Mouse (Mus musculus): ENCODE measurements around the gene Sdk2. TPM values are rescaled to one million over a fixed set of nuclear protein-coding genes. Genes with fewer than 3 reads are reported as not detected.

Sdk2 gene
- polyA plus RNA-seq, 1 experiment from 2014 or later = 4.2 TPM

DNA sequence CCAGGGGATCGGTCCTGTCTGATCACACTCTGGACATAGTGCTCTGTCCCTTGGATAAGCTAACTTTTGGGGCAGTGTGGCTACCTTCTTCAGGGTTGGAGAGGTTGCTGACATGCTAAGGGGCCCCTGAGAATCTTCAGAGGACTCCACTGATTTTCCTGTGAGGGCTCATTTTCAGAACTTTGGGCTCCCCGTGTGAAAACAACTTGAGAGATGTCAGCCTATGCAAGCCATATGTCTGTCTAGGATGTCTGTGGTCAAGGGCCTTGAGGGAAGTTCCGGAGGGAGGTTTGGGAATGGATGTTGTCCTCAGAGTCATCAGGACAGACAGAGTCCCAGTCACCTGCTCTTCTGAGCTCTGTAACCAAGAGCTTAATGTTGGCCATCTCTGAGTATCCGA, 280.5 kb downstream of the Sdk2 start:
- ATAC-seq (ENCODE audit: low FRiP score, low TSS enrichment) = no peak; the same call in 1 of the 2 replicates
- Histone ChIP-seq H3K4me1 (ENCODE audit: control insufficient read depth, insufficient read depth, low read length) (peaks cover 49% of the 10 kb centered on the region), H3K4me2 (replicated peaks; ENCODE audit: low read depth, low read length) (peak overlapping the region; percentile 48), H3K27ac (ENCODE audit: low read depth, low read length) (peak overlapping the region; percentile 99), H3K9ac (ENCODE audit: low read depth, low read length) (peak overlapping the region; percentile 52; the same call in 1 of the 2 replicates), H3K36me3 (ENCODE audit: control insufficient read depth, insufficient read depth, low read length) (no peaks in the 10 kb centered on the region), H3K9me3 (ENCODE audit: control insufficient read depth, low read length) (no peaks in the 10 kb centered on the region), H3K4me3 (ENCODE audit: low read length) (peak overlapping the region; percentile 25; the same call in 1 of the 2 replicates), H3K27me3 (ENCODE audit: control insufficient read depth, insufficient read depth, low read length) (no peaks in the 10 kb centered on the region)
- 44% methylated on average over 4 of the region's 4 CpGs for WGBS

DNA sequence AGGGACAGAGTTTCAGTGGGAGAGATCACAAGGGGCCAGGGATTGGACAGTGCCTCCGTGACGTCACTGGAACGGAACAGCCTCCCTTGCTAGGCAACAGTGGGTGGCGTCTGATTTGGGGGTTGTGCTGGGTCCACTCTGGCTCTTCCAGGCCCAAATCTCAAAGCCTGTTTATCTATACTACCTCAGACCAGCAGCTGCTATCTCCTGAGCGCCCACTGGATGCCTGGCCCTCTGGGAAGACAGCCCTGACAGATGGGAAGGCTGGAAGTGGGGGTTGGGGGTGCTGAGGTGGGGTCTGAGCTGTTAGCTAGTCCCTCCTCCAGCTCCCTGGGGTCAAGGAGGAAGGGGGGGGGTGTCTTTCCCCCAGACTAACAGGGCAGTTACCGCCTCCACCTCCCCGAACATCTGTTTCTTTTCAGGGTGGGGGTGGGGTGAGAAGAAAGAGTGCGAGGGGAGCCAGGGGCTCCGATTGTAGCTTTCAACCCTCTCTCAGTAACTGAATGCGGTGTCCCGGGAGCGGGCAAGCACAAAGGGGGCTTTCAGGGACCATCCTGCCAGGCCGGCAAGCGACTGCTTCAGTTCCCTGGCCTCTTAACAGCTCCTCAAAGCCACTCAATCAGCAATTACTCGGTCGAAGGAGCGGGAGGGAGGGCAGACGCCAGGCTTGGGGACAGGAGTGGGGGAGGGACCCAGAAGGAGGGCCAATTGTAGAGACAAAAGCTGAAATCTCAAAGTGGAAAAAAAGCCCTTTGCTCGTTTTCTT, 281.3 kb downstream of the Sdk2 start:
- H3K4me1 ChIP-seq (ENCODE audit: control insufficient read depth, insufficient read depth, low read length) = peaks cover 48% of the 10 kb centered on the region
- peak overlapping the region; percentile 25 for H3K4me3 ChIP-seq (ENCODE audit: low read length)
- H3K27me3 ChIP-seq (ENCODE audit: control insufficient read depth, insufficient read depth, low read length) = no peaks in the 10 kb centered on the region
- no peaks in the 10 kb centered on the region for H3K9me3 ChIP-seq (ENCODE audit: control insufficient read depth, low read length)
- ATAC-seq (ENCODE audit: low FRiP score, low TSS enrichment) = peak; percentile 90
- peak overlapping the region; percentile 99 for H3K27ac ChIP-seq (ENCODE audit: low read depth, low read length)
- H3K9ac ChIP-seq (ENCODE audit: low read depth, low read length) = peak overlapping the region; percentile 52
- H3K36me3 ChIP-seq (ENCODE audit: control insufficient read depth, insufficient read depth, low read length) = no peaks in the 10 kb centered on the region
- WGBS = 1% methylated on average over 19 of the region's 19 CpGs
- peak overlapping the region; percentile 48 for H3K4me2 ChIP-seq (replicated peaks; ENCODE audit: low read depth, low read length)

DNA sequence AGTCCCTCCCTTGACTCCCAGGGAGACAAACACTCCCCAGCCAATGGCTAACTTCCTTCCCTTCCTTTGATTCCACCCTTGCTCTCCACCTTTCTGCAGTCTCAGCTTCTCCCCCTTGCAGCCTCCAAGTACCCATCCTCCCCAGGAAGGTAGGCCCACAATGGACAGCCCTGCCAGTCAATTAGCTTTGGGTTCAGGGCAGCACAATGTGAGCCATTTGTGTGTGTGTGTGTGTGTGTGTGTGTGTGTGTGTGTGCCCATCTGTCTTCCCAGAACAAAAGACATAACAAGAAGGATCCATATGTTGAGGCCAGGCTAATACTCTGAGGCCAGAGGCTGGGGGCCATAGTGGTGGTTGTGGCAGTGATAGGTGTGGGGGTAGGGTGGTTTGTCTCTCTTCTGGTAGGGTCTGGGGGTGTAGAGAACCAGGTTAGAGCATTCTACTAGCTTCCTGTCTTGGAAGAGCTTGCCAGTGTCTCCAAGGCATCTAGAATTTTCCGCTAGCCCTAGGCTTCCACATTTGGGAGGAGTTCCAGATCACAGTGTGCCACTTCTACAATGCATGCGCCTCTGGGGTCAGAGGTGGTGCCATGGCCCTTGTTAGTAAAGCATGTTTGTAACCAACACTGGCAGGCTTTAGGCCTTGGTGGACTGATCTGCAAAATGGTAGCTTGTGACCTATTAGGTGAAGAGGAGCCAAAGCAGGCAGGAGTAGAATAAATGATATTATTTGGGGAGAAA, 282.0 kb downstream of the Sdk2 start:
- Histone ChIP-seq H3K4me1 (ENCODE audit: control insufficient read depth, insufficient read depth, low read length) (peaks cover 52% of the 10 kb centered on the region), H3K27ac (ENCODE audit: low read depth, low read length) (peak overlapping the region; percentile 99), H3K9ac (ENCODE audit: low read depth, low read length) (no peak overlapping the region; the same call in 1 of the 2 replicates), H3K27me3 (ENCODE audit: control insufficient read depth, insufficient read depth, low read length) (no peaks in the 10 kb centered on the region), H3K4me3 (ENCODE audit: low read length) (no peak overlapping the region), H3K36me3 (ENCODE audit: control insufficient read depth, insufficient read depth, low read length) (no peaks in the 10 kb centered on the region), H3K9me3 (ENCODE audit: control insufficient read depth, low read length) (no peaks in the 10 kb centered on the region), H3K4me2 (replicated peaks; ENCODE audit: low read depth, low read length) (peak overlapping the region; percentile 48)
- WGBS = 45% methylated on average over 2 of the region's 2 CpGs
- ATAC-seq (ENCODE audit: low FRiP score, low TSS enrichment) = 0 out of 2 replicates have a peak, but pooled peaks have one; percentile 29

DNA sequence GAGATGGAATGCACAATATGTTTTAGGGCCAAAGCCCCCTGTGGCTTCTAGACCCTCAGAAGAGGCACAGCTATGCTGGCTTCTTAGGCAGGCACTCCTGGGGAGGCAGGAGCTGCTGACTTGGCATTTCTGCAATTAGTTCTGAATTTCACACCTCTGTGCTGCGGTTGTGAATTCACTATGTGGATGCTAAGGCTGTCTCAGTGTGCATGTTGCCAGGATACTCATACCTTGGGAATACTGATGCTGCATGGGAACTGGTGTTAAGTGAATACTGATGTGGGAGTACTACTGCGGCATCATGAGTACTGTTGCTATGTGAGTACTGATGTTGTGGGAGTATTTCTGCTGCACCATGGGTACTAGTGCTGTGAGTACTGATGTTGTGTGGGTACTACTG, 284.4 kb downstream of the Sdk2 start:
- no peaks in the 10 kb centered on the region for H3K27me3 ChIP-seq (ENCODE audit: control insufficient read depth, insufficient read depth, low read length)
- H3K4me3 ChIP-seq (ENCODE audit: low read length) = no peak overlapping the region
- H3K4me1 ChIP-seq (ENCODE audit: control insufficient read depth, insufficient read depth, low read length) = peaks cover 56% of the 10 kb centered on the region
- no peak for ATAC-seq (ENCODE audit: low FRiP score, low TSS enrichment)
- H3K4me2 ChIP-seq (replicated peaks; ENCODE audit: low read depth, low read length) = no peak overlapping the region
- H3K27ac ChIP-seq (ENCODE audit: low read depth, low read length) = no peak overlapping the region
- H3K9ac ChIP-seq (ENCODE audit: low read depth, low read length) = no peak overlapping the region
- no peaks in the 10 kb centered on the region for H3K36me3 ChIP-seq (ENCODE audit: control insufficient read depth, insufficient read depth, low read length)
- no peaks in the 10 kb centered on the region for H3K9me3 ChIP-seq (ENCODE audit: control insufficient read depth, low read length)
- WGBS = 86% methylated on average over 2 of the region's 2 CpGs

DNA sequence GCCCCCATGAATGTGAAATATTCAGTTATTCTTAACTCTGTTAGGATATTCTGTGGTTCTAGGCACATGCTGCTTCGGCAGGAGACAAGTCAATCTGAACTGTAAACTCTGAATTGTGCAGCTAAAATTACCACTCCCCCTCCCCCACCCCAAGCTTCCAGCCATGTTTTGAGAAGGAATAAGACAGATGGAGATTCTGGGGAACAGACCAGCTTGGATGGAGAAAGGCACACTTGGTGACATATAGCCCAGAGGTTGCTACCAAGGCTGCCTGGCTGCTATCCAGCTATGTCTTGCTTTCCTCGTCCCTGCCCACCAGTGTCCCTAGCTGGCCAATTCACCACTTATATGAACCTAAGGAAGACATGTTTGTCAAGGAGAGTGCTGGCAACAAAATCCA, 284.8 kb downstream of the Sdk2 start:
- H3K9ac ChIP-seq (ENCODE audit: low read depth, low read length) = no peak overlapping the region
- no peak for ATAC-seq (ENCODE audit: low FRiP score, low TSS enrichment)
- WGBS = 30% methylated on average over 2 of the region's 2 CpGs
- no peak overlapping the region for H3K4me2 ChIP-seq (replicated peaks; ENCODE audit: low read depth, low read length)
- H3K4me3 ChIP-seq (ENCODE audit: low read length) = no peak overlapping the region
- peaks cover 58% of the 10 kb centered on the region for H3K4me1 ChIP-seq (ENCODE audit: control insufficient read depth, insufficient read depth, low read length)
- no peak overlapping the region for H3K27ac ChIP-seq (ENCODE audit: low read depth, low read length)
- H3K27me3 ChIP-seq (ENCODE audit: control insufficient read depth, insufficient read depth, low read length) = no peaks in the 10 kb centered on the region
- no peaks in the 10 kb centered on the region for H3K9me3 ChIP-seq (ENCODE audit: control insufficient read depth, low read length)
- H3K36me3 ChIP-seq (ENCODE audit: control insufficient read depth, insufficient read depth, low read length) = no peaks in the 10 kb centered on the region

DNA sequence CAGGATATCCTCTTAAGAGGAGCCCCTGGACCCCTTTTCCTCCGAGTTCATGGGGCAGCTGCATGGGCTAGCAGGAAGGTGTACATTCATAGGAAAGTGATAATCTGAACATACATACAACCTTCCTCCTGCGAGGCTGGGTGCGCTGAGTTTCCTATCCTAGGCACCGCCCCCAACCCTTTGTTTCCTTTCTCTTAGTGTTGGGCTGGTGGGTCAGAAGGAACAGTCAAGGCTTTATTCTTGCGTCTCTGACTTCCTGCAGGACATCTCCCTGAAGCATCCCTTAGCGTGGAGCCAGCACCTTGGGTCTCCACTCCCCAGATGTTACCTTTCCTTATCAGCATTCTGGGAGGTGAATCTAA, 287.2 kb downstream of the Sdk2 start:
- Histone ChIP-seq H3K4me1 (ENCODE audit: control insufficient read depth, insufficient read depth, low read length) (peaks cover 37% of the 10 kb centered on the region), H3K4me2 (replicated peaks; ENCODE audit: low read depth, low read length) (no peak overlapping the region)
- no peak for ATAC-seq (ENCODE audit: low FRiP score, low TSS enrichment)

DNA sequence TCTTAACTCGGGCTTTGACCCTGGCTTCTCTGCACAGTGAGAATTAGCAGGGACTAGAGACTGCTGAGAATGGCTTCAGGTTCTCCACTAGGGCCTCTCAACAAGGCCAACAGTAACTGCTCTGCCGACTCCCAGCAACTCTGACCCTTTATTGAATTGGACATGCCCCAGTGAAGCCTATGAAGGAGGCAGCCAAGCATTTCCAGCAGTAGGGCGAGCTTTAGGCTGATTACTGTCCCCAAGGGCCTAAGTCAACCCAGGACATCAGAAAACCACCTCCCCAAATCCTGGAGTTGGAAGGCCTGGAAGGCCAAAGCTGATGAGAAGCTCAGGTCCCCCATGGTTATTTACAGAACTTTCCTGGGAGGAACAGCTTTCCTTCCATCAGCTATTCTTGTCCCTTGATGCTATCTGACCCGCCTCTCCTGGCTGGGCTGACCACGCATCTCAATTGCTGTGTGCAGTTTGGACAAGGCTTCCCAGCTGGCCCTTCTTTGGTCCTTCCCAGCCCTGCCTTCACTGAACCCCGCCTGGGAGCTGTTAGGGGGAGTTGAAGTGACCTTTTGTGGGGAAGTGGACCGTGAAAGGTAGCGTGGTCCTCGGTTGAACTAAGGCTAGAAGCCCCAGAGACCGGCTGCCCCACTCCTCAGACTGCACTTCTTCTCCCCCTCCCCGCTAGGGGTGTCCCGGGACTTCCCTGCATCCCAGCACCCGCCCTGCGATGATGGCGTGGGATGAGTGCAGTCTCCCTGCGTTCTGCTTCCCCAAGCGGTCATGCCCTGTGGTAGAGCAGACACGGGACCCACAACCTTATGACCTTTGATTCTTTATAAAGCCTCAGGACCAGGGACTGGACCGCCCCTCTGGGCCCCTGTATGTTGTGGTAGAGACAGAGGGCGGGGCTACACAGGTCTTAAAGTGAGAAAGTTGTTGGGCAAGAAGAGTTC, 287.8 kb downstream of the Sdk2 start:
- peak overlapping the region; percentile 76 for H3K27ac ChIP-seq (ENCODE audit: low read depth, low read length)

More for the DNA sequence above, 287.2 kb downstream of the Sdk2 start:
- Histone ChIP-seq H3K27me3 (ENCODE audit: control insufficient read depth, insufficient read depth, low read length) (no peaks in the 10 kb centered on the region), H3K36me3 (ENCODE audit: control insufficient read depth, insufficient read depth, low read length) (no peaks in the 10 kb centered on the region), H3K27ac (ENCODE audit: low read depth, low read length) (peak overlapping the region; percentile 76; the same call in 1 of the 2 replicates), H3K9ac (ENCODE audit: low read depth, low read length) (no peak overlapping the region), H3K4me3 (ENCODE audit: low read length) (no peak overlapping the region), H3K9me3 (ENCODE audit: control insufficient read depth, low read length) (no peaks in the 10 kb centered on the region)
- WGBS = 28% methylated on average over 6 of the region's 6 CpGs

DNA sequence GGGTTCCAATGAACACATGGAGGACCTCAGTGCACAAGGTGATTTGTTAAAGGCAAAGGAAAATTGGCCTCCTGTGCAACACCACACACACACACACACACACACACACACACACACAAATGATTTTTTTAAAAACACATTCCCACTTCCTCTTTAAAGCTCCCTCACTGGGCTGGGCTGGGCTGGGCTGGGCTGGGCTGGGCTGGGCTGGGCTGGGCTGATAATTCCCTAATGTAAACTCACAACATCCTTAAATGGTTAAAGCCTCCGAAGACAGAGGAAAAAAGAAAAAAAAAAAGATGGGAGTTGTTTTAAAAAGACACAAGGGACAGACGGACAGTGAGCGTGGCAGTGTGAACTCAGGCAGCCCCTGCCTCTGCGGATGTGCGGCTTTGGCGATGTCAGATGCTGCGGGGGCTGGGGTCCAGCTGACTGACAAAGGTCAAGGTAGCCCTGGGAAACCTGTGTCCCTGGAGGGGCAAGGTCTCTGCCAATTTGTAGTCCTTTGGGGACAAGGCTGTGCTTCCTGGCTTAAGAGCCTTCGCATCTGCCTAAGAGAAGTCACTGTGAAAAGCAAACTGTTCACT, 288.9 kb downstream of the Sdk2 start:
- Histone ChIP-seq H3K4me1 (ENCODE audit: control insufficient read depth, insufficient read depth, low read length) (peaks cover 33% of the 10 kb centered on the region), H3K27me3 (ENCODE audit: control insufficient read depth, insufficient read depth, low read length) (no peaks in the 10 kb centered on the region), H3K9ac (ENCODE audit: low read depth, low read length) (no peak overlapping the region), H3K9me3 (ENCODE audit: control insufficient read depth, low read length) (no peaks in the 10 kb centered on the region), H3K36me3 (ENCODE audit: control insufficient read depth, insufficient read depth, low read length) (no peaks in the 10 kb centered on the region), H3K27ac (ENCODE audit: low read depth, low read length) (peak overlapping the region; percentile 76; the same call in 1 of the 2 replicates), H3K4me2 (replicated peaks; ENCODE audit: low read depth, low read length) (0 out of 2 replicates have a peak overlapping the region, but pooled peaks have one; percentile 2), H3K4me3 (ENCODE audit: low read length) (no peak overlapping the region)
- 0 out of 2 replicates have a peak, but pooled peaks have one; percentile 32 for ATAC-seq (ENCODE audit: low FRiP score, low TSS enrichment)
- 27% methylated on average over 8 of the region's 8 CpGs for WGBS

More for the DNA sequence above, 287.8 kb downstream of the Sdk2 start:
- Histone ChIP-seq H3K27me3 (ENCODE audit: control insufficient read depth, insufficient read depth, low read length) (no peaks in the 10 kb centered on the region), H3K9me3 (ENCODE audit: control insufficient read depth, low read length) (no peaks in the 10 kb centered on the region), H3K4me3 (ENCODE audit: low read length) (no peak overlapping the region), H3K9ac (ENCODE audit: low read depth, low read length) (no peak overlapping the region; the same call in 1 of the 2 replicates), H3K4me2 (replicated peaks; ENCODE audit: low read depth, low read length) (no peak overlapping the region), H3K4me1 (ENCODE audit: control insufficient read depth, insufficient read depth, low read length) (peaks cover 33% of the 10 kb centered on the region), H3K36me3 (ENCODE audit: control insufficient read depth, insufficient read depth, low read length) (no peaks in the 10 kb centered on the region)
- 16% methylated on average over 20 of the region's 20 CpGs for WGBS
- peak; percentile 63 for ATAC-seq (ENCODE audit: low FRiP score, low TSS enrichment)
